Mouse (Mus musculus): ENCODE data around the gene Tmem198b.

DNA sequence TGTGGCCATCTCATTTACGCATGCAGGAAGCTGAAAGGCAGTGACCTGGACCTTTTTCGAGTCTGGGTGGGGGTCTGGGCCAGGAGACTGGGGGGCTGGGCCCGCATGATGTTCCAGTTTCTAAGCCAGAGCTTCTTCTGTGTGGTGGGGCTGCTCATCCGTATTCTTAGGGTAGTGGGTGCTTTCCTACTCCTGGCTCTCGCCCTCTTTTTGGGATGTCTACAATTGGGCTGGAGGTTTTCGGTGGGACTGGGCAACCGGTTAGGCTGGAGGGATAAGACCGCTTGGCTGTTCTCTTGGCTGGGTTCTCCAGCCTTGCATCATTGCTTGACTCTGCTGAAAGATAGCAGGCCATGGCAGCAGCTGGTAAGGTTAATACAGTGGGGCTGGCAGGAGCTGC, 2.8 kb upstream of the Tmem198b start:
- TF ChIP-seq POLR2A (IDR thresholded peaks at IDR 0.05; ENCODE audit: borderline replicate concordance, extremely low read depth, low read depth, low read length) (no peak), CTCF (IDR thresholded peaks at IDR 0.05; ENCODE audit: insufficient read depth, low read length) (no peak)
